Mouse (Mus musculus) brown adipose tissue, adult 24 weeks (tissue): ENCODE data around the gene Slc22a28. TPM values are rescaled to one million over a fixed set of nuclear protein-coding genes. Genes with fewer than 3 reads are reported as not detected.
"Not testable (repeated sequence)": the region's sequence is repeated elsewhere in the genome, so short reads cannot be mapped to it uniquely, and the experiment has no call there.

Experiments
- H3K27ac ChIP-seq: fragments of 200-500 bp; replicated peaks from 2 replicates; pipeline ENCODE4 v1.5.1; 2012; ENCODE audit warnings: low read depth, mild to moderate bottlenecking, low read length
- H3K4me1 ChIP-seq: fragments of 200-500 bp; 2 replicates; pipeline ENCODE4 v1.6.1; 2012; ENCODE audit warnings: low read length, mixed read lengths; ENCODE audit not compliant: control insufficient read depth, insufficient read depth, insufficient read length
- H3K4me3 ChIP-seq: fragments of 200-500 bp; 2 replicates; pipeline ENCODE4 v1.5.1; 2012; ENCODE audit warnings: low read depth, mild to moderate bottlenecking, low read length, moderate library complexity; ENCODE audit not compliant: insufficient read depth
- polyA plus RNA-seq: library from polyadenylated mRNA; stranded (reverse); fragments of >200 nt; gene quantifications from 2 replicates; pipeline ENCODE4 v1.2.4, GENCODE M21; 2012; ENCODE audit not compliant: missing spikeins, insufficient read depth, insufficient read length

Slc22a28 gene
- polyA plus RNA-seq = not detected in 2 replicates

DNA sequence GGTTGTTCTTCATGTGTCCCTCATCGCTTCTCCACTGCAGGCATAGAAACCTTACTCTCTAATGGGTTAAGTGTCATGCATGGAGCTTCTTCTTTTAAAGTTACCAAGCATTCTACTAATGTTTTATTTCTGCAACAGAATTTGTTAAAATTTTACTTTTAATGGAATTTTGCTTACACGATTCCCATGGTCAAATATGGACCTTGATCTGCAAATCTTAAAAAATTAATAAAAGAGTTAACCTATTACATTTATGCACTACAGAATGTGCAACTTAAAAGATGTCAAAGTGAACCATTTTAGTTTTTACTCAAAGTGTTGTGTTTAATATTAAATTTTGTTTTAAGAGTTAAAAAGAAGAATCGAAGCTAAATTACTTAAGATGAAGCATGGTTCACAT is at the start of gene Slc22a28:
Gene Slc22a28, minus strand, starts transcription at position 102 of the 400 bp plus-strand sequence.
- not testable (repeated sequence) for H3K4me3 ChIP-seq, H3K4me1 ChIP-seq, H3K27ac ChIP-seq

DNA sequence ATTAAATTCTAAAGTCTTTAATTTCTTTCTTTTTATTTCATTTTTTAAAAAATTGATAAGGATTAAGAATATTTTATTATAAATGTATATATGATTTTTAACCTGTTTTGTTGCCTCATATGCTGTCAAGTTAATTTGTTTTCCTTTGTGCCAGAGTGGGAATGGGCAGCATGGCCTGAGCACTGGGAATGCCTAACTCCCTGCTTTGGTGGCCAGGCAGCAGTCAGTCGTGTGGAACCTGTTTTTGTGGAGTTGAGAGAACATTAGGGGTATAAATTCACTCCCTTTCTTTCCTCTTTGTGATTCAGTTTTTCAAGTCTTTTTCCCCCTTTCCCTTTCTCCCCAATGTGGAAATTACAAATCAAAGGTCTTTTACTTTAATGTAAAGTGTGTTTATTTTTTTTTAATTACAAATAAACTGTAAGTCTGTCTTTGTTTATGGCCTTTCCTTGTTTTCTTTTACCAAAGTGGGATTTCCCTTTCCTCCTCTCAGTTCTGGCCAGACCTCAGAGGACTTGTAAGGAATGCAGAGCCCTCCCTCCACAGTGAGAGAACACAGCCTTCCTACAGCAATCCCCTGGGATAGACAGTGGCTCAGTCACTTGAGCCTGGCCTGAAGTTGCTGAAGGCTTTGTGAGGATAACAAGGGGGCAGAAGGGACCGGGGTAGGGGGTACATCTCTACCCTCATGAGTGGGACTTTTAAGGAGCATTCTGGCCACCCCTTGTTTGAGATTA is 17.2 kb upstream of the Slc22a28 start:
- H3K27ac ChIP-seq = no peak overlapping the region
- no peaks in the 10 kb centered on the region for H3K4me1 ChIP-seq
- no peak overlapping the region for H3K4me3 ChIP-seq

DNA sequence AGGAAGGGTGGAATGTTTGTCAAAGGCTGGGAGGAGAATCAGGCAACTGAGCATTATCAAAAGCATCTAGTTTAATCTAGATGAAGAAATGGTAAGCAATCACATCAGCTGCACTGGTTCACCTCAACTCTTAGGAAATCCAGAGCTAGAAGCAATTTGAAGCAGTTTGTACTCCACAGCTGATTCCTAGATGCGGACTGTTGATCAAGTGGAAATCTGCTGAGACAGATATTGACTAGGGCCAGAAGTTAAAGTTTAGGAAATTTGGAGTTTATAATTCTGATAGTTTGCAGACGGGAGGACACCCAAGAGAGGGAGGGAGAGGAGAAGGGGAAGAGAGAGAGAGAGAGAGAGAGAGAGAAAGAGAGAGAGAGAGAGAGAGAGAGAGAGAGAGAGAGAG is 10.9 kb upstream of the Slc22a28 start:
- not testable (repeated sequence) for H3K27ac ChIP-seq, H3K4me1 ChIP-seq, H3K4me3 ChIP-seq

DNA sequence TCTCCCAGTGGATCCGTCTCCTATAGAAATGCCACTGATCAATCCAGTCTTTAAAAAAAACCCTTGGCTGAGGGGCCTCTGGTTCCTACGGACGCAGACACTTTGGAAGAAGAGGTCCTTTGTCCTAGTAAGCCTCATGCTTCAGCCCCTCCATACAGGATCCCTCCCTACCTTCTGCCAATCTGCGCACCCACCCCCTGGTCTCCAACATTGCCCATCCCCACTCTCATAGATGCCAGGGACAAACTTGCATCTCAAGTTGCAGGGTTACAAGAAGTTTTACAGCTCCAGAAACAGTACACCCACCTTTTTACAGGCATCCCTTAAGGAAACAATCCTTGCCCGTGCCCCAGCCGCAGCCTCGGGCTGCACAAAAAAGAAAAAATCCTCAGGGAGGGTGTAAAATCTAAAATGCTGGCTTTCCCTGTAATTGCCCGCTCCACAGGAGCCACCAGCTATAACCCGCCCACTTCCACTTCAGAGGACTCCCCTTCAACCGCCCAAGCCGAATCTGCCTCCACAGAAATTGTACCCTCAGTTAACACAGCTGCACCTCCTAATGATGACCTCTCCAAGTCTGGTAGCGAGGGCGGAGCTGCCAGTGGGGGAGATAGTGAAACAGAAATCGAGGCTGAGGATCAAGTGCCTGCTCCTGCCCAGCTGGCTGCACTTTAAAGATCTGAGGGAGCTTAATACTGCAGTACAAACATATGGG is 2.5 kb upstream of the Slc22a28 start:
- H3K4me3 ChIP-seq, H3K27ac ChIP-seq: not testable (repeated sequence)

DNA sequence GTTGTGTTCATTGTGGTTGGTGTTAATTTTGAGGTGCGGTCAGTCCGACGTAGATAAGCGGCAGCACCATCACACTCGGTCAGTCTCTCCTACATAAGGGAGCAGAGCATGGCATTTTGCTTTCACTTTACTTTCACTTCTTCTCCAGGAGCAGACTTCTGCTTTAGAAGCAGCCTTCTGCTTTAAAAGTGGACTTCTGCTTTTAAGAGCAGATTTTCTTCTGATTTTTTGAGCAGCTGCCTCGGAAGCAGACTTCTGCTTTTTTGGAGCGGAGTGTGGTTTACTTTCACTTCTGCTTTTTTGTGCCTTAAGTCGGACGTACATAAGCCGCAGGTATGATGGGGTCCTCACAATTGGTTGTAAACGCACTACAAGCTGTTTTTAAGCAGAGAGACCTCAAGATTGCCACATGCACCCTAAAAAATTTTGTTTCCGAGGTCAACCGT is 111.9 kb downstream of the Slc22a28 start:
- H3K4me1 ChIP-seq = no peaks in the 10 kb centered on the region
- 0 out of 2 replicates have a peak overlapping the region, but pooled peaks have one; percentile 14 for H3K4me3 ChIP-seq
- peak overlapping the region; percentile 78 for H3K27ac ChIP-seq

More for the DNA sequence above, 2.5 kb upstream of the Slc22a28 start:
- H3K4me1 ChIP-seq = not testable (repeated sequence)

DNA sequence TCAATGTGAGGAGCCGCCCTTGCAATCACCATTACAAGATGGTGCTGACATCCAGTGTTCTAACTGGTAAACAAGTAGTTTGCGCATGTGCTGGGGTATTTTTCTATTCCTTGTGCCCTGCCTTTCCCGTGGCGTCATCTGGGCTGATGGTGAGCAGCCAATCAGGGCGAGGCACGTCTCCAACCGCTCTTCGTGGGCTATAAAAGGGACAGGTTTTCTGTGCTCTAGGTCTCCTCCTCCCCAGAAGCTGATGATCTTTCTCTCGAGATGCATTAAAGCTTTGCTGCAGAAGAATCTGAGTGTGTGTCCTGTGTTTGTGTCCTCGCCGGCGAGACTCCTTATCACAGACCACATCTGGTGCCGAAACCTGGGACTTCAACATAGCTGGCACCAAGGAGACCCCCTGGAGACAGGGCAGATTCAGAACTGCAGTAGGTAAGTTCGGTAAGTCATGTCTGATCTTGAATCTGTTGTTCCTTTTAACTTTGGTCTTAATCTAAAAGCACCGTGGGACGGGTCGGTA is 112.4 kb downstream of the Slc22a28 start:
- not testable (repeated sequence) for H3K4me1 ChIP-seq
- Histone ChIP-seq H3K4me3 (peak overlapping the region; percentile 14; the same call in 1 of the 2 replicates), H3K27ac (peak overlapping the region; percentile 78)

DNA sequence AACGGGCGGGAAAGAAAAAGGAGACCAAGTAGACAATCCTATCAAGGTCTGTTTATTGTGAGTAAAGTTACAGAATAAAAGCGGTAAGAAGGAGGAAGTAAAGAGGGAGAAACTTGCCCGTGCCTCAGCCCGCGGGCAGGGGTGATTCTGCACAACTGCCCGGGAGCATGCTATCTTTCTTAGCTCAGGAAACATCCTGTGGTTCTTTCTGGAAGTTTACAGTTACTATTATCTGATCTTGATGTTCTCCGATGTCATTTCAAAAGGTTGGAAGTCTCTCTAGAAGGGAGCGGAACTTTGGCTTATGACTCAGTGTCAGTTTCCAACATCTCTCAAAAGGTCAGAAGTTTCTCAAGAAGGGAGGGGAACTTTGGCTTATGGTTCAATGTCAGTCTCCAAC is 113.2 kb downstream of the Slc22a28 start:
- not testable (repeated sequence) for H3K4me3 ChIP-seq, H3K4me1 ChIP-seq, H3K27ac ChIP-seq

Other genes with a start within 250 kb of the Slc22a28 start
- gene Slc22a27, start 166.0 kb downstream of the Slc22a28 start, polyA plus RNA-seq = not detected in 2 replicates
- not detected in 2 replicates for gene Slc22a29, start 86.9 kb upstream of the Slc22a28 start, polyA plus RNA-seq